Mouse (Mus musculus) heart, adult 2 months (tissue): ENCODE data around the gene Cplx3.

Experiments
- CTCF ChIP-seq: fragments of 200-600 bp; IDR thresholded peaks from 2 replicates; pipeline ENCODE4 v1.8.1; 2022; ENCODE audit warnings: antibody characterized with exemption, mild to moderate bottlenecking, moderate library complexity
- POLR2A ChIP-seq: fragments of 200-500 bp; IDR thresholded peaks from 2 replicates; pipeline ENCODE4 v1.6.1; 2011; ENCODE audit warnings: mild to moderate bottlenecking, low read depth, low read length, control low read depth; ENCODE audit not compliant: insufficient read depth

DNA sequence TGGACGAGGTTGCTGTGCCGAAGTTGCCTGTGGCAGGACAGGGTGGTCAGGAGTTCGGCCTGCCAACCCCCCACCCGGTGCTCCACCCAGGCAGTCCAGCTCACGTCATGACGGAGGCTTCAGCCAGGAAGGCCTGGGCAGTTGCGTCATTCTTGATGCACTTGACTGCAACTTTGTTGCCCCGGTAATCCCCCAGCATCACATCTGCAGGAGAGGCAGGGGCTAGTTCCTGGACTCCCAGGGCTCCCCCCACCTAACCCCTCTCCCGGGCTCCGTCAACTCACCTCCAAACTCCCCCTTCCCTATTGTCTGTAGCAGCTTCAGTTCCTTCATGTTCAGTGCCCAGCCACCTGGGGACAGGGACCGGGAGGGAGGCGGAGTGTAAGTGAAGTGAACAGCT is 22.6 kb upstream of the Cplx3 start:
- TF ChIP-seq CTCF (no peak), POLR2A (no peak)
